Mouse (Mus musculus) forebrain, embryonic 12.5 days (tissue): ENCODE measurements at regions not wholly inside any gene's neighbourhood (a gene's known extent, or its start where the extent isn't known, plus 50 kb on each side); places are given as distances from the start of the nearest gene placed in this dataset.

Experiments
- ATAC-seq: fragments of 200-750 bp; cut with Nextera tagmentation; 2 replicates; pipeline ENCODE4 v1.8.0; 2017; ENCODE audit warnings: moderate TSS enrichment; ENCODE audit not compliant: low FRiP score
- H3K27ac ChIP-seq: fragments of 300-500 bp; sonication (generic); 2 replicates; pipeline ENCODE4 v1.5.1; 2016; ENCODE audit warnings: mild to moderate bottlenecking
- H3K27me3 ChIP-seq: fragments of 300-500 bp; sonication (generic); 2 replicates; pipeline ENCODE4 v1.6.1; 2016; ENCODE audit warnings: mild to moderate bottlenecking
- H3K36me3 ChIP-seq: fragments of 300-500 bp; sonication (generic); replicated peaks from 2 replicates; pipeline ENCODE4 v1.6.1; 2016; ENCODE audit warnings: mild to moderate bottlenecking
- H3K4me1 ChIP-seq: fragments of 300-500 bp; sonication (generic); 2 replicates; pipeline ENCODE4 v1.6.1; 2016
- H3K4me2 ChIP-seq: fragments of 300-500 bp; sonication (generic); 2 replicates; pipeline ENCODE4 v1.6.1; 2016; ENCODE audit warnings: mild to moderate bottlenecking, moderate library complexity
- H3K4me3 ChIP-seq: fragments of 300-500 bp; sonication (generic); replicated peaks from 2 replicates; pipeline ENCODE4 v1.5.1; 2016; ENCODE audit warnings: mild to moderate bottlenecking
- H3K9ac ChIP-seq: fragments of 300-500 bp; sonication (generic); 2 replicates; pipeline ENCODE4 v1.6.1; 2016; ENCODE audit warnings: mild to moderate bottlenecking
- H3K9me3 ChIP-seq: fragments of 300-500 bp; sonication (generic); 2 replicates; pipeline ENCODE4 v1.6.1; 2016
- WGBS: fragments of 180-500 bp; shearing (Covaris S2); methylation state at CpG from one replicate; pipeline ENCODE4 v1.1.7; 2016; 5-methylcytosine and 5-hydroxymethylcytosine counted together

- Histone ChIP-seq H3K27me3 (no peaks in the 10 kb centered on the region), H3K4me1 (no peaks in the 10 kb centered on the region), H3K4me2 (no peak overlapping the region), H3K36me3 (no peaks in the 10 kb centered on the region), H3K9ac (no peak overlapping the region), H3K27ac (no peak overlapping the region), H3K9me3 (no peaks in the 10 kb centered on the region), H3K4me3 (no peak overlapping the region)
- ATAC-seq, result no peak
- 61% methylated on average over 4 of the region's 4 CpGs for WGBS
Measured at GRCm38 (mm10) chr10:110676503-110676902, 68.7 kb upstream of the E2f7 start.
